Mouse (Mus musculus) MEL (cell line): ENCODE data around the gene Sh3pxd2b. TPM values are rescaled to one million over a fixed set of nuclear protein-coding genes. Genes with fewer than 3 reads are reported as not detected.
A peak's percentile ranks its signal among the peaks of the same experiment; 100 is the strongest.

Source experiments
- DNase-seq: peaks from one replicate; pipeline ENCODE4 v3.0.0; 2011; ENCODE audit warnings: low read depth, low spot score
- H3K27ac ChIP-seq: 2 replicates; pipeline ENCODE4 v1.5.1; 2012; ENCODE audit warnings: low read depth, mild to moderate bottlenecking, control low read depth, low read length, moderate library complexity; ENCODE audit not compliant: control insufficient read depth
- H3K27me3 ChIP-seq, 2 experiments: fragments of 150-350 bp in 1 of 2; sonication (generic) in 1 of 2; 2 replicates each; pipeline ENCODE4 v1.6.1; 2012; ENCODE audit warnings: low read length in 2 of 2, mild to moderate bottlenecking in 2 of 2, improper control_type of control experiment in 1 of 2, moderate library complexity in 1 of 2; ENCODE audit not compliant: insufficient read depth in 2 of 2, control insufficient read depth in 1 of 2
- H3K36me3 ChIP-seq, 2 experiments: 2 replicates each; pipeline ENCODE4 v1.6.1; 2012 to 2014; ENCODE audit warnings: low read length in 2 of 2, improper control_type of control experiment in 1 of 2, inconsistent platforms in 1 of 2, mild to moderate bottlenecking in 1 of 2; ENCODE audit not compliant: insufficient read depth in 2 of 2, control insufficient read depth in 1 of 2
- H3K4me1 ChIP-seq, 2 experiments: fragments of 150-350 bp in 1 of 2; sonication (generic) in 1 of 2; 2 replicates each; pipeline ENCODE4 v1.6.1; 2012; ENCODE audit warnings: low read length in 2 of 2, improper control_type of control experiment in 1 of 2, mild to moderate bottlenecking in 1 of 2; ENCODE audit not compliant: insufficient read depth in 2 of 2, control insufficient read depth in 1 of 2
- H3K4me3 ChIP-seq, 2 experiments: fragments of 150-350 bp in 1 of 2; sonication (generic) in 1 of 2; 2 replicates each; pipeline ENCODE4 v1.5.1; 2012; ENCODE audit warnings: low read depth in 2 of 2, low read length in 2 of 2, mild to moderate bottlenecking in 2 of 2, moderate library complexity in 2 of 2, control low read depth in 1 of 2, improper control_type of control experiment in 1 of 2; ENCODE audit not compliant: control insufficient read depth in 1 of 2, insufficient read depth in 1 of 2
- H3K79me2 ChIP-seq: 2 replicates; pipeline ENCODE4 v1.6.1; 2012; ENCODE audit warnings: mild to moderate bottlenecking, low read length, moderate library complexity; ENCODE audit not compliant: control insufficient read depth, poor library complexity, insufficient read depth
- H3K9ac ChIP-seq: 2 replicates; pipeline ENCODE4 v1.6.1; 2012; ENCODE audit warnings: low read depth, mild to moderate bottlenecking, control low read depth, low read length, moderate library complexity; ENCODE audit not compliant: control insufficient read depth, poor library complexity, severe bottlenecking
- H3K9me3 ChIP-seq: fragments of 150-350 bp; sonication (generic); replicated peaks from 2 replicates; pipeline ENCODE4 v1.6.1; 2012; ENCODE audit warnings: mild to moderate bottlenecking, low read length, improper control_type of control experiment, moderate library complexity; ENCODE audit not compliant: insufficient read depth
- CTCF ChIP-seq, 3 experiments: IDR thresholded peaks in 2 of 3; conservative IDR thresholded peaks in 1 of 3; 2 replicates each; pipeline ENCODE4 v1.5.1; 2011 to 2012; ENCODE audit warnings: low read length in 3 of 3, low read depth in 2 of 3, mild to moderate bottlenecking in 2 of 3, improper control_type of control experiment in 1 of 3, inconsistent platforms in 1 of 3, mixed read lengths in 1 of 3, moderate library complexity in 1 of 3; ENCODE audit not compliant: control insufficient read depth in 1 of 3, insufficient read depth in 1 of 3, poor library complexity in 1 of 3, severe bottlenecking in 1 of 3
- EP300 ChIP-seq, 2 experiments: IDR thresholded peaks; 2 replicates each; pipeline ENCODE4 v1.6.1; 2011; ENCODE audit warnings: improper control_type of control experiment in 2 of 2, low read length in 2 of 2, low read depth in 1 of 2, mild to moderate bottlenecking in 1 of 2
- GATA1 ChIP-seq: IDR thresholded peaks from 2 replicates; pipeline ENCODE4 v1.6.1; 2011; ENCODE audit warnings: low read depth, low read length, improper control_type of control experiment
- JUND ChIP-seq: IDR thresholded peaks from 2 replicates; pipeline ENCODE4 v1.6.1; 2011; ENCODE audit warnings: low read depth, mild to moderate bottlenecking, improper control_type of control experiment, low read length
- KAT2A ChIP-seq: conservative IDR thresholded peaks from 2 replicates; pipeline ENCODE4 v1.6.1; 2012; ENCODE audit warnings: low read depth, low read length, improper control_type of control experiment, inconsistent platforms
- MAX ChIP-seq: IDR thresholded peaks from 2 replicates; pipeline ENCODE4 v1.6.1; 2011; ENCODE audit warnings: low read length, improper control_type of control experiment
- MAZ ChIP-seq: IDR thresholded peaks from 2 replicates; pipeline ENCODE4 v1.6.1; 2012; ENCODE audit warnings: low read depth, mild to moderate bottlenecking, inconsistent platforms, low read length, improper control_type of control experiment
- MYB ChIP-seq: IDR thresholded peaks from 2 replicates; pipeline ENCODE4 v1.6.1; 2011; ENCODE audit warnings: mild to moderate bottlenecking, low read depth, low read length, improper control_type of control experiment
- MYC ChIP-seq: IDR thresholded peaks from 2 replicates; pipeline ENCODE4 v1.6.1; 2011; ENCODE audit warnings: low read depth, mild to moderate bottlenecking, low read length, improper control_type of control experiment, moderate library complexity
- NELFE ChIP-seq: IDR thresholded peaks from 2 replicates; pipeline ENCODE4 v1.6.1; 2011; ENCODE audit warnings: low read depth, low read length, improper control_type of control experiment
- NRF1 ChIP-seq: IDR thresholded peaks from 2 replicates; pipeline ENCODE4 v1.6.1; 2014; ENCODE audit warnings: low read depth, mild to moderate bottlenecking, inconsistent platforms, low read length, improper control_type of control experiment, moderate library complexity; ENCODE audit not compliant: poor library complexity, insufficient read depth, severe bottlenecking
- POLR2A ChIP-seq, 2 experiments: IDR thresholded peaks; 2 replicates each; pipeline ENCODE4 v1.6.1; 2011 to 2012; ENCODE audit warnings: low read length in 2 of 2, mild to moderate bottlenecking in 2 of 2, control low read depth in 1 of 2, improper control_type of control experiment in 1 of 2, low read depth in 1 of 2, moderate library complexity in 1 of 2; ENCODE audit not compliant: control insufficient read depth in 1 of 2, insufficient read depth in 1 of 2, poor library complexity in 1 of 2
- RAD21 ChIP-seq: IDR thresholded peaks from 2 replicates; pipeline ENCODE4 v1.6.1; 2011; ENCODE audit warnings: mild to moderate bottlenecking, low read depth, low read length, improper control_type of control experiment
- RCOR1 ChIP-seq: IDR thresholded peaks from 2 replicates; pipeline ENCODE4 v1.6.1; 2012; ENCODE audit warnings: low read depth, mild to moderate bottlenecking, inconsistent platforms, low read length, improper control_type of control experiment
- SMC3 ChIP-seq: IDR thresholded peaks from 2 replicates; pipeline ENCODE4 v1.6.1; 2011; ENCODE audit warnings: low read depth, low read length, improper control_type of control experiment
- TBP ChIP-seq: IDR thresholded peaks from 2 replicates; pipeline ENCODE4 v1.8.0; 2011; ENCODE audit warnings: low read depth, low read length, improper control_type of control experiment
- TCF12 ChIP-seq: IDR thresholded peaks from 2 replicates; pipeline ENCODE4 v1.6.1; 2014; ENCODE audit warnings: low read depth, mild to moderate bottlenecking, inconsistent platforms, low read length, improper control_type of control experiment, moderate library complexity
- USF1 ChIP-seq: IDR thresholded peaks from 2 replicates; pipeline ENCODE4 v1.6.1; 2014; ENCODE audit warnings: low read depth, mild to moderate bottlenecking, inconsistent platforms, low read length, improper control_type of control experiment, moderate library complexity
- USF2 ChIP-seq, 2 experiments: IDR thresholded peaks; 2 replicates each; pipeline ENCODE4 v1.6.1; 2011 to 2012; ENCODE audit warnings: improper control_type of control experiment in 2 of 2, low read length in 2 of 2, borderline replicate concordance in 1 of 2, inconsistent platforms in 1 of 2, low read depth in 1 of 2, mild to moderate bottlenecking in 1 of 2; ENCODE audit not compliant: insufficient read depth in 1 of 2
- ZKSCAN1 ChIP-seq: IDR thresholded peaks from 2 replicates; pipeline ENCODE4 v1.6.1; 2012; ENCODE audit warnings: low read depth, mild to moderate bottlenecking, inconsistent platforms, low read length, improper control_type of control experiment, moderate library complexity
- ZMIZ1 ChIP-seq: IDR thresholded peaks from 2 replicates; pipeline ENCODE4 v1.6.1; 2012; ENCODE audit warnings: low read depth, mild to moderate bottlenecking, inconsistent platforms, low read length, improper control_type of control experiment, moderate library complexity
- ZNF384 ChIP-seq: IDR thresholded peaks from 2 replicates; pipeline ENCODE4 v1.6.1; 2012; ENCODE audit warnings: low read depth, mild to moderate bottlenecking, inconsistent platforms, low read length, improper control_type of control experiment
- polyA plus RNA-seq, 2 experiments: library from polyadenylated mRNA; stranded (reverse) in 1 of 2; unstranded in 1 of 2; fragments of >175 nt in 1 of 2; fragments of >200 nt in 1 of 2; gene quantifications; 2 replicates each; pipeline versions ENCODE4 v1.2.1 to v1.2.4; 2012; ENCODE audit warnings: low replicate concordance in 2 of 2, low read depth in 1 of 2; ENCODE audit not compliant: insufficient read length in 2 of 2, insufficient read depth in 1 of 2, missing spikeins in 1 of 2
- total RNA-seq: library from RNA; depleted of rRNA; stranded (reverse); fragments of 300-350 nt; gene quantifications from 2 replicates; pipeline ENCODE4 v1.2.3, GENCODE M21; 2012

Gene Sh3pxd2b
- total and polyA plus RNA-seq, 3 experiments, result 9.6 to 17.0 TPM; not detected in 1

GRCm38 (mm10) chr11:32386043-32386442 lies 38.4 kb downstream of the Sh3pxd2b start:
- no peak overlapping the region for H3K4me3 ChIP-seq
- DNase-seq, result peak; percentile 47
- H3K27me3 ChIP-seq, result no peaks in the 10 kb centered on the region
- H3K79me2 ChIP-seq, result no peaks in the 10 kb centered on the region
- no peaks in the 10 kb centered on the region for H3K9me3 ChIP-seq
- H3K4me1 ChIP-seq, result no peaks in the 10 kb centered on the region
- no peak overlapping the region for H3K9ac ChIP-seq
- TF ChIP-seq GATA1 (peak; percentile 44), TCF12 (no peak), RCOR1 (0 out of 2 replicates have a peak, but pooled peaks have one; percentile 11), USF2 (IDR thresholded peaks at IDR 0.05; ENCODE audit: borderline replicate concordance in 1 of 2, insufficient read depth in 1 of 2, low read depth in 1 of 2, low read length in 2 of 2) (no peak), CTCF (IDR thresholded peaks at IDR 0.05 in 2 of 3, conservative IDR thresholded peaks at IDR 0.05 in 1 of 3; ENCODE audit: control insufficient read depth in 1 of 3, insufficient read depth in 1 of 3, low read depth in 2 of 3, low read length in 3 of 3, poor library complexity in 1 of 3, severe bottlenecking in 1 of 3) (no peak), ZNF384 (no peak), KAT2A (no peak), EP300 (IDR thresholded peaks at IDR 0.05; ENCODE audit: low read depth in 1 of 2, low read length in 2 of 2) (0 out of 4 replicates have a peak, but pooled peaks of 1 of the 2 experiments have one; percentile 19)
- H3K27ac ChIP-seq, result no peak overlapping the region
- peaks cover 0 to 7% of the 10 kb centered on the region in 2 experiments; a peak in 2 of 4 replicates for H3K36me3 ChIP-seq

GRCm38 (mm10) chr11:32388064-32388463 lies 40.4 kb downstream of the Sh3pxd2b start:
- H3K4me3 ChIP-seq, result no peak overlapping the region
- H3K27ac ChIP-seq, result no peak overlapping the region
- H3K27me3 ChIP-seq, result no peaks in the 10 kb centered on the region
- TF ChIP-seq TCF12 (no peak), MAZ (no peak), MYC (no peak), USF2 (IDR thresholded peaks at IDR 0.05; ENCODE audit: borderline replicate concordance in 1 of 2, insufficient read depth in 1 of 2, low read depth in 1 of 2, low read length in 2 of 2) (no peak), TBP (no peak), GATA1 (no peak), NRF1 (no peak), NELFE (no peak), JUND (no peak), MYB (no peak), RCOR1 (no peak), SMC3 (no peak), CTCF (IDR thresholded peaks at IDR 0.05 in 2 of 3, conservative IDR thresholded peaks at IDR 0.05 in 1 of 3; ENCODE audit: control insufficient read depth in 1 of 3, insufficient read depth in 1 of 3, low read depth in 2 of 3, low read length in 3 of 3, poor library complexity in 1 of 3, severe bottlenecking in 1 of 3) (no peak), ZKSCAN1 (no peak), ZMIZ1 (no peak), POLR2A (IDR thresholded peaks at IDR 0.05; ENCODE audit: control insufficient read depth in 1 of 2, insufficient read depth in 1 of 2, low read depth in 1 of 2, low read length in 2 of 2, poor library complexity in 1 of 2) (no peak), USF1 (no peak), RAD21 (no peak), MAX (no peak)
- no peak overlapping the region for H3K9ac ChIP-seq
- DNase-seq, result no peak
- H3K4me1 ChIP-seq, result no peaks in the 10 kb centered on the region
- no peaks in the 10 kb centered on the region for H3K79me2 ChIP-seq
- H3K36me3 ChIP-seq, result peaks cover 0 to 7% of the 10 kb centered on the region in 2 experiments; a peak in 2 of 4 replicates
- H3K9me3 ChIP-seq, result no peaks in the 10 kb centered on the region
